Mouse (Mus musculus) Patski (cell line): ENCODE results near the gene Hoxd12. TPM values are rescaled to one million over a fixed set of nuclear protein-coding genes. Genes with fewer than 3 reads are reported as not detected.
A peak's percentile ranks its signal among the peaks of the same experiment; 100 is the strongest.

ENCODE experiments used
- ATAC-seq: fragments of 100-300 bp; one replicate; pipeline ENCODE4 v1.8.0; 2021
- CTCF ChIA-PET: fragments of 350-600 bp; sonication (Branson Sonifier 250); formaldehyde crosslinking; loops from one replicate; lab custom pipeline; 2022; ENCODE audit warnings: inconsistent platforms; lab: Charles Lee
- POLR2A ChIA-PET: fragments of 350-600 bp; sonication (Branson Sonifier 250); formaldehyde crosslinking; loops from one replicate; lab custom pipeline; 2022; ENCODE audit warnings: antibody characterized with exemption, inconsistent platforms; lab: Charles Lee
- DNase-seq: peaks from one replicate; pipeline ENCODE4 v3.0.0-alpha.2; 2011; ENCODE audit warnings: low read depth, low spot score
- H3K27me3 ChIP-seq: fragments of 371-371 bp; one replicate; pipeline ENCODE4 v1.5.1; 2021
- CTCF ChIP-seq: fragments of 100-300 bp; IDR thresholded peaks from one replicate; pipeline ENCODE4 v1.5.1; 2021
- in situ Hi-C: fragments of 300-500 bp; cut with MboI; formaldehyde crosslinking; loops from 3 replicates; pipeline ENCODE4 v1.11.1; 2018; ENCODE audit warnings: low pct_unique_long_range_greater_than_20kb, mixed read lengths
- polyA plus RNA-seq: library from polyadenylated mRNA; unstranded; gene quantifications from one replicate; pipeline ENCODE4 v1.2.3, GENCODE M21; 2021

Gene Hoxd12
- polyA plus RNA-seq, 1 experiment from 2014 or later: not detected

DNA sequence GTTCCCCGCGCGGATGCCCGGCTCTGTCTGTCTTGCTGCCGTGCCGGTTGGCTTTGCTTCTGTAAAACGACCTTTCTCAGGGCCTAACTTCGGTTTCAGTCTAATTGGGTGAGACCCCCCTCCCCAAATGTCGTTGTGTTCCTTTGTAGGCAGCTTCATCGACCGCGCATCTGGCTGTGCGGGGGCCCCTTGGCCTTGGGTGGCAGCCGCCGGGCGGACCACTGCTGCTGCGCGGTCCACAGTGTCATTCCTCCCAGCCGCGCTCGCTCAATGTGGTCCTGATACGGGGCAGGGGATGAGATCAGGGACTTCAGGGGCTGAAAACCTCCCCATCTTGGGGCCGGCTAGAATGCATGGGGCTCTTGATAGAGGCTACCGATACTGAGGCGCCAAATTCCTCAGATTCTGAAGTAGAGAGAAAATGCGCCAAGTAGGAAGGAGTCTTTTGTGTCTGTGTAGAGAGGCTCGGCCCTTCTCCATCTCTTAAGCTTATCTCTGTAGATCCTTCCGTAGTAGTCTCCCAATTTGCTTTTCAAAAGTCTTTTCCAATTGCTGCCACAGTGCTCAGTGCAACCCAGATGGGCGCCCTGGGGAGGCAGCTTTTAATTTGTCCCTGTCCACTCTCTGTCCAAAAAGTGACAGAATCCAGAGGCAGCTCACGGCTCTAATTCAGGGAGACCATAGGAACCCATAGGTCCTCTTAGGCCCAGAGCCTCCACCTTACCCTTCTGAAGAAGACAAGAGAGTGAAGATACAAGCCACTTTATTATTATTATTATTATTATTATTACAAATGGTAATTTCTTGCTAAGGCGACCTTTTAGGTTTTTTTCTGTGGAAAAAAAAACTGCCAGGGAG is 13.1 kb downstream of the Hoxd12 start:
- H3K27me3 ChIP-seq: peaks cover 85% of the 10 kb centered on the region
- no peak for ATAC-seq
- no peak for TF ChIP-seq CTCF
- no peak for DNase-seq
- POLR2A ChIA-PET: no interaction called here
- CTCF ChIA-PET: no interaction called here
- in situ Hi-C loops: loop anchor here (25.0 kb wide), 1 partner anchor 1074 kb away; no protein-coding TSS in a partner anchor

DNA sequence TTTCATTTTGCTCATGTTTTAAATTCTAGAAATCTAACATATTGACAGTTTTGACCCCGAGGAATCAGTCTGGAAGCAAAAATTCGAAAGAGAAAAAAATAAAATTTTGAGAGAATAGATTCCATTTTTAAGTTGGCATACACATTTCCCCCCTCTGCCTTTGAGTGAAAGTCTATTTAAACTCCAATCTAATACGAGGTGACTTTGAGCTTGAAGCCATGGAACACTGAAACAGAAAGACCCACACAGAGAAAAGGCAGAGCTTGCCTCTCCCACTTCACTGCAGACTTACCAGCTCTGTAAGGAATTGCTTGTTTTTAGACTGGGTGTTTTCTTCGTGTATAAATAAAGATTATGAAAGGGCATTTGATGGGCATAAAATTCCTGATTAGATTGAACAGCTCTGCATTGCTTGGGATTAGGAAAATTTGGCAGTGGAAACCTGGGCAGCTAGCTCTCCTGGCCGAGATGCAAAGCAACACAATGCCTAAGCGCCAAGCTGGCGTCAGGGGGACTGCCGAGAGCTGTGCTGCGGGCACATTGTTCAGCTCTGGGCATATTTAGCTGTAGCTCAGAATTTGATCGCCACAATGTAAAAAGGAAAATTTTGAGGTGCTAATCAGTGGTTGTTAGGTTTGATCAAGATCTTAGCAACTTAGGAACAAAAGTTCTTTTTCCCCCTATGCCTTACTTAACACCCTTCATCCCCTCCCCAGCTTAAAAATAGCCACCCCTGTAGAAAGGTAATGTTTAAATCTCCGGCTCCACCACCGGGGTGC is 14.2 kb downstream of the Hoxd12 start:
- ChIA-PET CTCF (no interaction called here), POLR2A (no interaction called here)
- ATAC-seq: no peak
- no peak for TF ChIP-seq CTCF
- no peak for DNase-seq
- in situ Hi-C loops: loop anchor here (25.0 kb wide), 1 partner anchor 1073 kb away; no protein-coding TSS in a partner anchor
- peaks cover 81% of the 10 kb centered on the region for H3K27me3 ChIP-seq

DNA sequence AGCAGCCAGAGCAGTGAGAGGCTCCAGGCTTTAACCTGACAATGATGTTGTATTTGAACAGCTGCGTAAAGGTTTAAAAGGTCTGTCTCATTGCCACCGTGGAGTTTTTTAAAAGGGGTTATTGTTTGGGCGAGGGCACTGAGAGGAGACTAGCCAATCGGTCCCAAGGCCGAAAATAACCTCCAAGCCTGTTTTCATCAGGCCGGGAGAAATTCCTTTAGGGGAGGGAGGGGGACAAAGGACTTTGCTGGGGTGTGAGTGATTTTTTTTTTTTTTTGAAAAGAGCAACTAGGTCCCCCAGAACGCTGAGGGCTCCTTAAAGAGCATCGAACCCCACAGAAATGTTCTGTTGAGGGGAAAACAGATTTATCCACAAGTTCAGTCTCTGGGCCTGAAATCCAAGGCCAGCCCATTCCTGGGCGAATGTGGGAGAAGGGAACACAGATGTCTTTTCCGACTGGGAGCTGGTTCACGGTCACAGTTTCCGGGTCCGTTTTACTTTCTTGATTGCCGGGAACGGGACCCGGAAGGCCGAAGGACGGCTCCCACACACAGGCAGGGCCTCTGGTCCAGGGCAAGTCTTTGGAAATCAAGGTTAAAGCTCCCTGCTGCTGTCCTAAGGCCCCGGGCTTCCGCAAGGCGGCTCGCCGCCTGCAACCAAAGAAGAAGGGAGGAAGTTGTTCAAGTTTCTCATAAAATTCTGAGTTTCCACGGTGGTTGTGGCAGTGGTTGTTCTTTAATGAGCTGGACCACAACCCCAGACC is 14.9 kb downstream of the Hoxd12 start:
- in situ Hi-C loops: loop anchor here (10.0 to 25.0 kb wide), 2 partner anchors 455 to 1073 kb away; no protein-coding TSS in a partner anchor
- H3K27me3 ChIP-seq: peaks cover 82% of the 10 kb centered on the region
- CTCF ChIA-PET: no interaction called here
- POLR2A ChIA-PET: interaction anchor here (0.6 kb wide), 1 partner anchor 273 kb away, joined by 7 read pairs; no protein-coding TSS in a partner anchor
- DNase-seq: no peak
- no peak for TF ChIP-seq CTCF
- no peak for ATAC-seq

DNA sequence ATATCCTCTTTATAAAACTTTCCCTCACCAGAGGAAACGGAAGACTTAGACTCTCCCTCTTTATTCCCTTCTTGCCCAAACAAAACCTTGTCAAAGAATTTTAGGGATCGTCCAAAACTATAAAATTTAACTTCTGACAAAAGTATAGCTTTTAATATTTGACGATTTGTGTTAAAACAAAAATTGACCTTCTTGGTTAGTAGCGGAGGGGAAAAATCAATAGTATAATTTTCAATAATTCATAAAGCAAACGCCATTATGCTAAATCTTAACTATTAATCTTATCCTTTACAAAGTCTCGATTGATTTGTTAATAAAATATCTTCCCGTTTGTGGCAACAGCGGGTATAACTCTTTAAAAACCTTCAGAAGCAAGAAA is 15.5 kb downstream of the Hoxd12 start:
- in situ Hi-C loops: loop anchor here (10.0 to 25.0 kb wide), 2 partner anchors 454 to 1072 kb away; no protein-coding TSS in a partner anchor
- ChIA-PET CTCF (no interaction called here), POLR2A (no interaction called here)
- TF ChIP-seq CTCF: no peak
- DNase-seq: no peak
- ATAC-seq: no peak
- peaks cover 83% of the 10 kb centered on the region for H3K27me3 ChIP-seq

DNA sequence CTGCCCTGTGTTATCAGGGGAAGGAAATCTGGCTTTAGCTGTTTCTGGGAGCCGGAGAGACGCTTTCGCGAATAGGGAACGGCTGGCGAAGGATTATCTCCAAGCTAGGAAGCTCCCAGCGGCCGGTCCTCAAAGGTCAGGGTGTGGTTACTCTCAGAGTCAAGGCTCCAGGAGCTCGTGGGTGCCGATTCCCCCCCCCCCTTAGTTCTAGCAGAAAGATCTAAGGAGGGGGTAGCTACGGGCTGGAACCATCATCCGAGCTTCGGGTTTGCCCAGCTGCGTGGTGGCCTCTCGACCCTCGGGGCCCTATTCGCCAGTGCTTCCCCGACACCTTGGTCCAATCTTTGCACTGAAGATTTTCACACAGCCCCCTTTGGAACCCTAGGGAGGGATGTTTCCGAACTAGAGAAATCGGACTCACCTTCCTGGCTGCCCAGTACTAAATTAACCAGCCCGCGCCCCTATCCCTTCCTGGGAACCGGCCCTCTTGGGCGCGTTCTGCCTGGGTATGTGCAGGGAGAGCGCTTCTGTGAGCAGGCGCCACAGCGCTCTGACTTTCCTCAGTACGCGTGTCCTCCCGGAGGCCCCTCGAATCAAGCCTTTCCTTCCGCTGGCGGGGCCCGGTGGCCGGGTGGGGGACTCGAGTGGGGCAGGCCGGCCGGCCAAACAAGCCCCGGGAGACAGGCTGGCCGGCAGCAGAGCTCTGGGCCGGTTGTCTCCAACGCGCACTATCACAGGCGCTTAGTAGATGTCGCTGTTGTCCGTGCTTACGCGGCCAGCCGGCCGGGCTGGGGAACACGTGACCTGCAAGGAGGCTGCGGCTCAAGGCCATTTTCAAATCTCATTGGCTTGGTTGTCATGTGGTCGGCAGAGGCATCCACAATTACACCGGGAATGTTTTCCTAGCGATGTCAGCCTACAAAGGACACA is 16.5 kb downstream of the Hoxd12 start, which contains the start of gene Hoxd10:
Gene Hoxd10 (plus strand): TSS at position 903 of the 930 bp plus-strand sequence.
- peaks cover 77% of the 10 kb centered on the region for H3K27me3 ChIP-seq
- ATAC-seq (peak; percentile 29), DNase-seq (no peak)
- POLR2A ChIA-PET: no interaction called here
- in situ Hi-C loops: loop anchor here (10.0 to 25.0 kb wide), 2 partner anchors 454 to 1071 kb away; no protein-coding TSS in a partner anchor
- CTCF ChIA-PET: interaction anchor here (1.0 kb wide), 1 partner anchor 10 kb away, joined by 3 read pairs; no protein-coding TSS in a partner anchor
- TF ChIP-seq CTCF: no peak

DNA sequence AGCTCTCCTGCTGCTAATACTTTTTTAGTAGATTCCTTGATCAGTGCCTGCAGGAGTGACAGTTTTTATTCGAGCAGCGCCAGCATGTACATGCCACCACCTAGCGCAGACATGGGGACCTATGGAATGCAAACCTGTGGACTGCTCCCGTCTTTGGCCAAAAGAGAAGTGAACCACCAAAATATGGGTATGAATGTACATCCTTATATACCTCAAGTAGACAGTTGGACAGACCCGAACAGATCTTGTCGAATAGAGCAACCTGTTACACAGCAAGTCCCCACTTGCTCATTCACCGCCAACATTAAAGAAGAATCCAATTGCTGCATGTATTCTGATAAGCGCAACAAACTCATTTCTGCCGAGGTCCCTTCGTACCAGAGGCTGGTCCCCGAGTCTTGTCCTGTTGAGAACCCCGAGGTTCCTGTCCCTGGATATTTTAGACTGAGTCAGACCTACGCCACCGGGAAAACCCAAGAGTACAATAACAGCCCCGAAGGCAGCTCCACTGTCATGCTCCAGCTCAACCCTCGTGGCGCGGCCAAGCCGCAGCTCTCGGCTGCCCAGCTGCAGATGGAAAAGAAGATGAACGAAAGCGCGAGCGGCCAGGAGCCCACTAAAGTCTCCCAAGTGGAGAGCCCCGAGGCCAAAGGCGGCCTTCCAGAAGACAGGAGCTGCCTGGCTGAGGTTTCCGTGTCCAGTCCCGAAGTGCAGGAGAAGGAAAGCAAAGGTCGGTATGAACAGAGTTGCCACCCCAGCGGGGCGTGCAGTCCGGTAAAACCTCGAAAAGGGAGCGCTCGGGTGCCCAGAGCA is 17.4 kb downstream of the Hoxd12 start:
- no peak for TF ChIP-seq CTCF
- peak; percentile 12 for ATAC-seq
- in situ Hi-C loops: loop anchor here (10.0 to 25.0 kb wide), 2 partner anchors 453 to 1070 kb away; no protein-coding TSS in a partner anchor
- peaks cover 72% of the 10 kb centered on the region for H3K27me3 ChIP-seq
- DNase-seq: no peak
- CTCF ChIA-PET: no interaction called here
- POLR2A ChIA-PET: no interaction called here

DNA sequence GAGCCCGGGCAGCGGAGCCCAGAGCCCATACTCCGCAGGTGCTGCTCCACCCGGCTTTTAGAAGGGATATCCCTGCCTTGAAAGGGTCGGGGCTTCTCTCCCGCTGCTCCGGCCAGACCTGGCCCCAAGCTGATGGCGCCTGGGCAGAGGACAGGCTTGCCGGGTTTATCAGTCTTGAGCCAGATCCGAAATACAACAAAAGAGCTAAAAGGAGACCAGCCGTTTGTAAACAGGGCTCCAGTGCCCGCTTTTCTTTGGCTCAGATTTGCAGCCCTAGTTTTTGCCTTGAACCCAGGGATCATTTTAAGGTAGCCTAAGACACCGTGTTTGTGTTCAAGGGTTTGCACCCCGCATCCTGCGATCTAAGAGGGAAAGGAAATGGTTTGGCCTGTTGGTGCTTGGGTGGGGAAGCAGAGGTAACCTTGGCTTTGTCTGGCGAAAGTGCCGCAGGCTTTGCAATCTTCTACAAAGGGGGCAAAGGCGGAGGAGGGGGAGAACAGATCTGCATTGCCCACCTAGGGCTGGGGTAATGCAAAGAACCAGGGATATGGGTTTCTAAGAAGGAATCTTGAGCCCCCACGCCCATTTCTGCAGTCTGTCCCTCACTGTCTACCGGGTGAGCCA is 18.1 kb downstream of the Hoxd12 start:
- DNase-seq (no peak), ATAC-seq (no peak)
- ChIA-PET CTCF (no interaction called here), POLR2A (no interaction called here)
- H3K27me3 ChIP-seq: peaks cover 64% of the 10 kb centered on the region
- TF ChIP-seq CTCF: no peak
- in situ Hi-C loops: loop anchor here (10.0 to 25.0 kb wide), 2 partner anchors 452 to 1069 kb away; no protein-coding TSS in a partner anchor

DNA sequence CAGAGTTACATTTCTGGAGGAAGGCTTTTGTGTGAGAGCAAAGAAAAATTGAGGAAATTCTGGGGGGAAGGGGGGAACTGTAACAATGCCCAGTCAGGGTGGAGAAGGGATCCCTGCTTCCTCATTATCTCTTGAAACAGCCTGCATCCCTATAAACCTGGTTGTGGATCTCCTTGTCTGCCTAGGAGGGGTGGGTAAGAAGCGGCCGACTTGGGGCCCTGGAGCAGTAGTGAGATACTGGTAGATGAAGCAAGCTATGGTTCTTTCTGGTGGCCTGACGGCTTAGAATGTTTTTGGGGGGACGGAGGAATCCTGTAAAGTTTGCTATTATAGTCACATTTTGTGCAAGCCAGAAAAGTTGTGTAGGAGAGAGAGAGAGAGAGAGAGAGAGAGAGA is 18.6 kb downstream of the Hoxd12 start:
- CTCF ChIA-PET: no interaction called here
- no peak for DNase-seq
- TF ChIP-seq CTCF: no peak
- H3K27me3 ChIP-seq: peaks cover 59% of the 10 kb centered on the region
- no peak for ATAC-seq
- POLR2A ChIA-PET: no interaction called here
- in situ Hi-C loops: loop anchor here (10.0 to 25.0 kb wide), 2 partner anchors 451 to 1069 kb away; no protein-coding TSS in a partner anchor
